Mouse (Mus musculus) urinary bladder, postnatal 14 days (tissue): ENCODE measurements around the gene Trio.

Experiments used
- DNase-seq: peaks from one replicate; pipeline ENCODE4 v3.0.0; 2021; ENCODE audit warnings: low spot score

Trio gene

GRCm38 (mm10) chr15:27991892-27992593, 33.6 kb downstream of the Trio start:
- no peak for DNase-seq

- DNase-seq = no peak
Measured at GRCm38 (mm10) chr15:27991066-27991701, 34.5 kb downstream of the Trio start.

GRCm38 (mm10) chr15:27987979-27988378, 37.7 kb downstream of the Trio start:
- DNase-seq = no peak

- DNase-seq = no peak
Measured at GRCm38 (mm10) chr15:27984881-27985280, 40.8 kb downstream of the Trio start.

- no peak for DNase-seq
Measured at GRCm38 (mm10) chr15:27981764-27982500, 43.7 kb downstream of the Trio start.

GRCm38 (mm10) chr15:27981258-27981657, 44.4 kb downstream of the Trio start:
- DNase-seq = no peak

- no peak for DNase-seq
Measured at GRCm38 (mm10) chr15:27980436-27980835, 45.2 kb downstream of the Trio start.

- DNase-seq = no peak
Measured at GRCm38 (mm10) chr15:27976950-27977349, 48.7 kb downstream of the Trio start.

- DNase-seq = no peak
Measured at GRCm38 (mm10) chr15:27976366-27976765, 49.3 kb downstream of the Trio start.

GRCm38 (mm10) chr15:27974637-27975036, 51.0 kb downstream of the Trio start:
- no peak for DNase-seq

- DNase-seq = peak; percentile 41
Measured at GRCm38 (mm10) chr15:27968183-27968582, 57.5 kb downstream of the Trio start.

- DNase-seq = no peak
Measured at GRCm38 (mm10) chr15:27967128-27967876, 58.3 kb downstream of the Trio start.

- no peak for DNase-seq
Measured at GRCm38 (mm10) chr15:27964877-27965276, 60.8 kb downstream of the Trio start.

- no peak for DNase-seq
Measured at GRCm38 (mm10) chr15:27963506-27963905, 62.1 kb downstream of the Trio start.

GRCm38 (mm10) chr15:27960642-27961041, 65.0 kb downstream of the Trio start:
- no peak for DNase-seq

GRCm38 (mm10) chr15:27957867-27958266, 67.8 kb downstream of the Trio start:
- DNase-seq = no peak

- DNase-seq = no peak
Measured at GRCm38 (mm10) chr15:27955614-27956013, 70.0 kb downstream of the Trio start.

- no peak for DNase-seq
Measured at GRCm38 (mm10) chr15:27954356-27954755, 71.3 kb downstream of the Trio start.

- no peak for DNase-seq
Measured at GRCm38 (mm10) chr15:27953570-27953969, 72.1 kb downstream of the Trio start.

GRCm38 (mm10) chr15:27951195-27951594, 74.5 kb downstream of the Trio start:
- no peak for DNase-seq

- no peak for DNase-seq
Measured at GRCm38 (mm10) chr15:27949196-27949595, 76.5 kb downstream of the Trio start.

GRCm38 (mm10) chr15:27947880-27948279, 77.8 kb downstream of the Trio start:
- no peak for DNase-seq
